Comparison of ENCODE assay signal across 8 mouse cellular contexts in genomic region chr8:81014789-81015699, GRCm38 (mm10). TPM values are rescaled to one million over a fixed set of nuclear protein-coding genes. Genes with fewer than 3 reads are reported as not detected.
A peak's percentile ranks its signal among the peaks of the same experiment; 100 is the strongest.
DNase-seq lines count a peak whose midpoint lies in the region; ATAC-seq lines count a peak whose summit lies in the region.

TSS of gene Usp38 (minus strand) at chr8:81014928.

- DNase-seq in c-Kit-negative CD71-positive TER-119-positive erythroid progenitor cells, embryonic 14.5 days (ENCODE audit: low read depth, low spot score) = peak; percentile 99
- peak; percentile 96 for DNase-seq in fibroblast of lung, adult 2 months (ENCODE audit: low read depth)
- peak; percentile 100 for DNase-seq in kidney, postnatal 14 days
- peak; percentile 99 for DNase-seq in liver, embryonic 13.5 days
- DNase-seq in neural tube, embryonic 10.5 days (ENCODE audit: extremely low spot score, low spot score) = peak; percentile 100

- H3K9ac ChIP-seq in heart, embryonic 14.5 days (ENCODE audit: low read length) = peak within 1 kb of the TSS; percentile 93
- H3K9ac ChIP-seq in liver, embryonic 13.5 days = peak within 1 kb of the TSS; percentile 96
- peak within 1 kb of the TSS; percentile 92 for H3K9ac ChIP-seq in stomach, embryonic 16.5 days (ENCODE audit: low read length)

- H3K27me3 ChIP-seq in heart, embryonic 14.5 days (ENCODE audit: control insufficient read depth, insufficient read depth, low read length) = no peaks in the 10 kb centered on the region
- no peaks in the 10 kb centered on the region for H3K27me3 ChIP-seq in liver, embryonic 13.5 days
- H3K27me3 ChIP-seq in stomach, embryonic 16.5 days (ENCODE audit: control insufficient read depth, insufficient read depth, low read length) = no peaks in the 10 kb centered on the region

- peaks cover 0 to 35% of the 10 kb centered on the region in 2 experiments; a peak in 3 of 4 replicates for H3K4me1 ChIP-seq in heart, embryonic 14.5 days (ENCODE audit: control insufficient read depth in 2 of 2, insufficient read depth in 2 of 2, low read length in 2 of 2)
- H3K4me1 ChIP-seq in liver, embryonic 13.5 days (replicated peaks) = peaks cover 45% of the 10 kb centered on the region
- peaks cover 8% of the 10 kb centered on the region for H3K4me1 ChIP-seq in stomach, embryonic 16.5 days (ENCODE audit: control insufficient read depth, insufficient read depth, low read length)

- WGBS in heart, embryonic 14.5 days = 3% methylated on average over 53 of the region's 57 CpGs
- WGBS in liver, embryonic 13.5 days (ENCODE audit: insufficient replicate concordance) = 2% methylated on average over 56 of the region's 57 CpGs
- WGBS in stomach, embryonic 16.5 days = 2% methylated on average over 57 of the region's 57 CpGs

- H3K36me3 ChIP-seq in heart, embryonic 14.5 days (ENCODE audit: control insufficient read depth, insufficient read depth, low read length) = peaks cover 15% of the 10 kb centered on the region; the same call in 1 of the 2 replicates
- peaks cover 9% of the 10 kb centered on the region; the same call in 1 of the 2 replicates for H3K36me3 ChIP-seq in liver, embryonic 13.5 days
- peaks cover under 1% of the 10 kb centered on the region; the same call in 1 of the 2 replicates for H3K36me3 ChIP-seq in stomach, embryonic 16.5 days (ENCODE audit: control insufficient read depth, insufficient read depth, low read length)

- H3K27ac ChIP-seq in heart, embryonic 14.5 days (replicated peaks in 1 of 2; ENCODE audit: control insufficient read depth in 1 of 2, insufficient read depth in 1 of 2, low read depth in 2 of 2, low read length in 2 of 2) = peak within 1 kb of the TSS; percentile 98
- H3K27ac ChIP-seq in liver, embryonic 13.5 days = peak within 1 kb of the TSS; percentile 86
- H3K27ac ChIP-seq in stomach, embryonic 16.5 days (ENCODE audit: low read length) = peak within 1 kb of the TSS; percentile 99

- peak; percentile 79 for ATAC-seq in CD4-positive, CD25-positive, alpha-beta regulatory T cell, adult 4 months
- ATAC-seq in heart, embryonic 14.5 days (ENCODE audit: insufficient number of reproducible peaks, insufficient read depth, low FRiP score, low read depth) = peak; percentile 96
- peak; percentile 94 for ATAC-seq in liver, embryonic 13.5 days (ENCODE audit: low read depth)
- ATAC-seq in stomach, embryonic 16.5 days (ENCODE audit: insufficient read depth, low FRiP score) = peak; percentile 98

- peak within 1 kb of the TSS; percentile 93 for H3K4me3 ChIP-seq in heart, embryonic 14.5 days (ENCODE audit: control insufficient read depth in 1 of 2, insufficient read depth in 1 of 2, low read depth in 1 of 2, low read length in 2 of 2)
- peak within 1 kb of the TSS; percentile 99 for H3K4me3 ChIP-seq in liver, embryonic 13.5 days (replicated peaks)
- H3K4me3 ChIP-seq in stomach, embryonic 16.5 days (replicated peaks; ENCODE audit: low read length) = peak within 1 kb of the TSS; percentile 95

- H3K4me2 ChIP-seq in heart, embryonic 14.5 days (ENCODE audit: low read length) = peak within 1 kb of the TSS; percentile 98
- H3K4me2 ChIP-seq in liver, embryonic 13.5 days = peak within 1 kb of the TSS; percentile 94
- H3K4me2 ChIP-seq in stomach, embryonic 16.5 days (ENCODE audit: low read depth, low read length) = peak within 1 kb of the TSS; percentile 95

- H3K9me3 ChIP-seq in heart, embryonic 14.5 days (ENCODE audit: control insufficient read depth, low read length) = no peaks in the 10 kb centered on the region
- no peaks in the 10 kb centered on the region for H3K9me3 ChIP-seq in liver, embryonic 13.5 days (replicated peaks)
- no peaks in the 10 kb centered on the region for H3K9me3 ChIP-seq in stomach, embryonic 16.5 days (replicated peaks; ENCODE audit: control insufficient read depth, low read length)

RNA-seq across cellular contexts. Expression of gene Usp38, which starts in this region (rescaled TPM):
- 10 to 100 TPM; 22.5 to 24.2 TPM for polyA plus RNA-seq in CD4-positive, CD25-positive, alpha-beta regulatory T cell, adult 4 months (2017; shearing (Covaris generic))
- polyA plus RNA-seq in heart, embryonic 14.5 days (2014; fragmentation: Nextera tagmentation; extraction: Ambion mirVana) = 19.3 and 20.2 TPM in 2 replicates
- 10.2 and 12.7 TPM in 2 replicates for polyA plus RNA-seq in liver, embryonic 13.5 days (2015; fragmentation: Nextera tagmentation; extraction: Ambion mirVana)
- polyA plus RNA-seq in stomach, embryonic 16.5 days (2015; fragmentation: Nextera tagmentation; extraction: Ambion mirVana) = 14.2 and 16.5 TPM in 2 replicates

Comparison
In these comparisons a context has a peak if more than half of its experiments do, and no peak if none do; other contexts are left out.
1. Peak in every context shown above with its lines: DNase-seq, ATAC-seq, H3K4me3 ChIP-seq and H3K27ac ChIP-seq.